Mouse (Mus musculus) colon, adult 2 months (tissue): ENCODE data around the gene Olfr115. TPM values are rescaled to one million over a fixed set of nuclear protein-coding genes. Genes with fewer than 3 reads are reported as not detected.

Experiments
- polyA plus RNA-seq: library from polyadenylated mRNA; depleted of rRNA; stranded (reverse); fragments of >200 nt; gene quantifications from 2 replicates; pipeline ENCODE4 v1.2.3, GENCODE M21; 2012; rRNA removed

The Olfr115 gene
- not detected in 2 replicates for polyA plus RNA-seq

DNA sequence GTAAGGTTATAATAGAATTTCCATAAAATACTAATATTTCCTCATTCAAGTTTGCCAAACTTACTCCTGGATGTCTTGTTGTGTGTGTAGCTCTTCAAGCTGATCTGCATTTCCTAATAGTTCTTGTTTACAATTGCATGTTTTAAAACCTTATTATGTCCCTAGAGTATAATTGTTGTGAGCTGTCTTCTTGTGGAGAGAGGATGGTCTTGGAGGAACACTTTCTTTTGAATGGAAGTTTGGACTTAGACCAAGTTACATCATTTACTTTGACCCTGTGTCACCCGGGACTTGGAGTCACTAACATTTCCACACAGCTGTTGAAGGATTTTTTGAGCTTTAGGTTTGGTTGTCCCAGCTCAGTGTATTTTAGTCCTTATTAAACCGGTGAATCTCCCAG, at the start of gene Olfr115, which contains the start of gene Olfr116:
Gene Olfr115, minus strand, starts transcription at position 101 of the 400 bp plus-strand sequence.
Gene Olfr116, minus strand, starts transcription at position 191 of the 400 bp plus-strand sequence.

DNA sequence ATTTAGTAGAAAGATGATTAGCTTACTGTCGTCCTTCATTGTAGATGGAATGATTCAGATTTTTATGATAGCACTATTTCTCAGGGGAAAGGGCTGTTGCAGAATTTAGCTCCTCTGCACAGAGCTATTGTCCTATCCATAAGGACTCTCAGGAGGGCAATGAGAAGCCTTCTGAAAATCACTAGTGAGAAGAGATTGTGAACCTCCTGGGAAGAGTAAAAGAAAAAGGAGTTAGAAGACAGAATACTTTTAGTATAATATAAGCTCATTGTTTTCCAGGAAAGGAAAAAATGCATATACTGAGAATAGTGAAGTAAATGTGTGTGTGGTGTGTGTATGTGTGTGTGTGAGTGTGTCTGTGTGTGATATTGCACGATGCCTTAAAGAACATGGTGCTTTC, 39.8 kb upstream of the Olfr115 start, which contains the start of gene Olfr118:
Gene Olfr118, plus strand, starts transcription at position 301 of the 400 bp plus-strand sequence.

DNA sequence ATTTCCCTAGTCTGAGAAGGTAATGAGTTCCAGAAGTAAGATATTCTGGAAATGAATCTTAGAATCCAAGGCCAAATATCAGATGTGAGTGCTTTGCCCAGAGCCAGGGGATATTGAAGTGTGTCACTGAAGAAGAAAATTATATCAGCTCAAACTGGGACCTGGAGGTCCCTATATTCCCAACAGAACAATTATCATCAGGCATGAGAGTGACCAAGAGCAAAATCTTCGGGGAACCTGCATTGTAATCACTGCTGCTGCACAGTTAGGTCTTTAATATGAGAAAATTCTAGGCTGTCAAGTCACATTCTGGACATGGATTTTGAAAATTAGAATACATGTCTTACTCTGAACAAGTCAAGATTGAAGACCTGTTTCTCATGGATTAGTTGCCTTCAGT, 36.8 kb upstream of the Olfr115 start, which contains the start of gene Olfr117:
Gene Olfr117, minus strand, starts transcription at position 101 of the 400 bp plus-strand sequence.

DNA sequence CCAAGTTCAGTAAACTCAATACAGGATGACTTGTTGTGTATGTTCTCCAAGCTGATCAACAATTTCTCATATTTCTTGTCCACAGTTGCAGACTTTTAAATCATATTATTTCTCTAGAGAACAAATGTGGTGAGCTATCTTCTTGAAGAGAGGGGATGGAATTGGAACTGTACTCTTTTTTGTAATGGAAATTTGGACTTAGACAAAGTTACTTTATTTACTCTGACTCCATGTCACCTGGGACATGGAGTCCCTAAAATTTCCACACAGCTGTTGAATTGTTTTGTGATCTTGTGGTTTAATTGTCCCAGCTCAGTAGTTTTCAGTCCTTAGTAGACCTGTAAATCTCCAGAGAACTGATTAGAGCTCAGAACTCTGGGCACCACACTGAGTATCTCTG, 34.3 kb downstream of the Olfr115 start, which contains the start of gene Olfr114:
Gene Olfr114, minus strand, starts transcription at position 101 of the 400 bp plus-strand sequence.

DNA sequence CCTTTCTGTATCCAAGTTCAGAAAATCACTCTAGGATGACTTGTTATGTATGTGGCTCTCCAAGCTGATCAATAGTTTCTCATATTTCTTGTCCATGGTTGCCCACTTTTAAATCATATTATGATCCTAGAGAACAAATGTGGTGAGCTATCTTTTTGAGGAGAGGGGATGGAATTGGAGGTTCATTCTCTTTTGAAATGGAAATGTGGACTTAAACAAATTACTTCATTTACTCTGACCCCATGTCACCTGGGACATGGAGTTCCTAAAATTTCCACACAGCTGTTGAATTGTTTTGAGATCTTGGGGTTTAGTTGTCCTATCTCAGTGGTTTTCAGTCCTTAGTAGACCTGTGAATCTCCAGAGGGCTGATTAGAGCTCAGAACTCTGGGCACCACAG, 49.3 kb downstream of the Olfr115 start, which contains the start of gene Olfr113:
Gene Olfr113, minus strand, starts transcription at position 101 of the 400 bp plus-strand sequence.

DNA sequence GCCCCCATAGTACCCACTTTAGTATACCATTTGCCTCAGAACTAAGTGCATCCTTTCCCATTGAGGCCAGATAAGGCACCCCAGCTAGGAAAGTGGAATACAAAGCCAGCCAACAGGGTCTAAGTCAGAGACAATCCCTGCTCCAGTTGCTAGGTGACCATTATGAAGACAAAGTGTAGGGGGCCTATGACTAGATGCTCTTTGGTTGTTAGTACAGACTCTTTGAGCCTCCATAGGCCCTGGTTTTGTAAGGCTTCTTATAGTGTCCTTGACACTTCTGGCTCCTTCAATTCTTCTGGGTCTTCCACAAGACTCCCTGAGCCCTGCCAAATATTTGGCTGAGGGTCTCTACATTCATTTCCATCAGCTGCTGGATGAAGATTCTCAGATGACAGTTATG, 57.6 kb downstream of the Olfr115 start, which contains the start of gene Olfr112:
Gene Olfr112, minus strand, starts transcription at position 101 of the 400 bp plus-strand sequence.

Other genes with a start within 250 kb of the Olfr115 start
- not detected in 2 replicates for gene Olfr105-ps, start 248.1 kb downstream of the Olfr115 start, polyA plus RNA-seq
- not detected in 2 replicates for gene Olfr106-ps, start 236.7 kb downstream of the Olfr115 start, polyA plus RNA-seq
- gene Olfr107, start 227.9 kb downstream of the Olfr115 start, polyA plus RNA-seq = not detected in 2 replicates
- gene Olfr108, start 181.6 kb downstream of the Olfr115 start, polyA plus RNA-seq = not detected in 2 replicates
- gene Olfr109, start 168.2 kb downstream of the Olfr115 start, polyA plus RNA-seq = not detected in 2 replicates
- gene H2-M2, start 143.6 kb downstream of the Olfr115 start, polyA plus RNA-seq = 0.84 and 1.1 TPM in 2 replicates
- gene Olfr110, start 134.6 kb downstream of the Olfr115 start, polyA plus RNA-seq = not detected in 2 replicates
- gene Olfr111, start 119.1 kb downstream of the Olfr115 start, polyA plus RNA-seq = 0.10 TPM in 1 of 2 replicates, not detected in the other
- gene Olfr112, start 57.7 kb downstream of the Olfr115 start, polyA plus RNA-seq = not detected in 2 replicates
- gene Olfr113, start 49.4 kb downstream of the Olfr115 start, polyA plus RNA-seq = not detected in 2 replicates
- gene Olfr114, start 34.4 kb downstream of the Olfr115 start, polyA plus RNA-seq = not detected in 2 replicates
- gene Olfr116, start 90 bp upstream of the Olfr115 start, polyA plus RNA-seq = not detected in 2 replicates
- not detected in 2 replicates for gene Olfr117, start 36.7 kb upstream of the Olfr115 start, polyA plus RNA-seq
- not detected in 2 replicates for gene Olfr118, start 39.9 kb upstream of the Olfr115 start, polyA plus RNA-seq
- gene Olfr119, start 69.5 kb upstream of the Olfr115 start, polyA plus RNA-seq = not detected in 2 replicates
- gene Olfr120, start 94.7 kb upstream of the Olfr115 start, polyA plus RNA-seq = not detected in 2 replicates
- not detected in 2 replicates for gene Olfr121, start 121.7 kb upstream of the Olfr115 start, polyA plus RNA-seq
- not detected in 2 replicates for gene Olfr122, start 141.5 kb upstream of the Olfr115 start, polyA plus RNA-seq
- gene Olfr123, start 166.4 kb upstream of the Olfr115 start, polyA plus RNA-seq = not detected in 2 replicates
- not detected in 2 replicates for gene Olfr124, start 172.8 kb upstream of the Olfr115 start, polyA plus RNA-seq
- gene Olfr125, start 205.8 kb upstream of the Olfr115 start, polyA plus RNA-seq = not detected in 2 replicates
- gene Olfr126, start 220.4 kb upstream of the Olfr115 start, polyA plus RNA-seq = not detected in 2 replicates